Mouse (Mus musculus): ENCODE data around the gene Nmrk1.

The Nmrk1 gene

DNA sequence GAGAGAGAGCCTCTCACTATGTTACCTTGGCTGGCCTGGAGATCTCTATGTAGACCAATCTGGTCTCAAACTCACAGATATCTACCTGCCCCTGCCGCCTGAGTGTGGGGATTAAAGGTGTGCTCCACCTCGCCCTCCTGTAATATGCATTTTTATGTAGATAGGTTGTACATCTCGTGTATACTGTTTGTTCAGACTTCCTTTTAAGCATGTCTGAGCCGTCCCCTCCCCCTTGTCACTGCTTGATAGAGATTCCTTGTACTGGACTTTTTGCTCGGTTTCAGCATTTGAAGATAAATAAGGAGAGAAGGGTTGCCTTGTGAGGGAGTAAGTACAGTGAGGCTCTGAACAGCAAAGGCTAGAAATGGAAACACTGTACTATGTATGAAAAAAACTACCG lies 21.3 kb downstream of the Nmrk1 start:
- DNase-seq (ENCODE audit: low spot score in 2 of 2) = no peak

GRCm38 (mm10) chr19:18654330-18654729 lies 22.6 kb downstream of the Nmrk1 start:
- no peak for DNase-seq (ENCODE audit: low spot score in 2 of 2)

DNA sequence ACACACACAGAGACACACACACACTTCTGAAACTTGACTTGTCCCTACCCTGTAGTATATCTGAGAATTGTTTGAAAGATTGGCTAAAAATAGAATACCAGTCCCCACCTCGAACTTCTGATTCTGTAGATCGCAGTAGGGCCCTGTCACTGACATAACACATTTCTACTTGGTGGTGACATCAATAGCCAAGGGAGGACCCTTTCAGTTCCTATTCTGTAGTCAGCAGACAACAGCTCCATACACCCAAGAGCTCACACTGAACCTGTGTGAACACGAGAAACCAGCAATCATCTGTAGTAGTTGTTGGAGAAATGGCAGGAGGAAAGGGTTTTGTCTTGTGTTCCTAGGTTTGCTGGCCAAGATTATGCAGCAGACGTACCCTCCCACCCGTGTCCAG lies 23.2 kb downstream of the Nmrk1 start:
- DNase-seq (ENCODE audit: low spot score in 2 of 2) = no peak

DNA sequence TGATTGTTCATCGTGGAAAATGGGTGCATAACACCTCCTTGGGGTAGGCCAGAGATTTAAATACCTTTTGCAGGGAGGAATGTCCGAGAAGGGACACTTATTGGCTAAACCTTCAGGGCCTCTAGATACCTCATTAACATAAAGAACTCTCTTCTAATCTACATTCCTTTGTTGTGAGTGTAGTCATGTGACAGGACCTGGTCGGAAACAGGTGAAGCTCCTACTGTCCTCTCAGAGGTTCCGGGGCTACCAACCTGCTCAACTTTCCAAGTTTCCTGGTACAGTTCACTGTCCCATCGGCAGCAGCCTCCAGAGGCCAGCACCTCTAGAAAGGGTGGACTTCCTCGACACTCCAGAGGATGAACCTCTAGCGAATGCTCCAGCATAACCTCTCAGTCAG lies 24.2 kb downstream of the Nmrk1 start:
- no peak for DNase-seq (ENCODE audit: low spot score in 2 of 2)

- no peak for DNase-seq (ENCODE audit: low spot score in 2 of 2)
Observed at GRCm38 (mm10) chr19:18658473-18658872, 26.7 kb downstream of the Nmrk1 start.

DNA sequence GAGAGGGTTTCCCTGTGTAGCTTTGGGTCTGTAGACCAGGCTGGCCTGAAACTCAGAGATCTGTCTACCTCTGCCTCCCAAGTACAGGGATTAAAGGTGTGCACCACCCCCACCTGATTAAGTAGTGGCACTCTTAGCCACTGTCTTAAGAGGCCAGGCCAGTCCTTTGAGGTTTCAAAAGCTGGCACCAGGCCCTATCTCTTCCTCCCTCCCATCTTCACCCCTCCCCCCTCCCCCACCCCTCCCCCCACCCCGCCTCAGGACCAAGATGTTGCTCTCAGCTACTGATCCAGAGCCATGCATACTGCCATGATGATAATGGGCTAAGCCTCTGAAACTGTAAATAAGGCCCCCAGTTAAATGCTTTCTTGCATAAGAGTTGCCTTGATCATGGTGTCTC lies 27.6 kb downstream of the Nmrk1 start:
- no peak for DNase-seq (ENCODE audit: low spot score in 2 of 2)

DNA sequence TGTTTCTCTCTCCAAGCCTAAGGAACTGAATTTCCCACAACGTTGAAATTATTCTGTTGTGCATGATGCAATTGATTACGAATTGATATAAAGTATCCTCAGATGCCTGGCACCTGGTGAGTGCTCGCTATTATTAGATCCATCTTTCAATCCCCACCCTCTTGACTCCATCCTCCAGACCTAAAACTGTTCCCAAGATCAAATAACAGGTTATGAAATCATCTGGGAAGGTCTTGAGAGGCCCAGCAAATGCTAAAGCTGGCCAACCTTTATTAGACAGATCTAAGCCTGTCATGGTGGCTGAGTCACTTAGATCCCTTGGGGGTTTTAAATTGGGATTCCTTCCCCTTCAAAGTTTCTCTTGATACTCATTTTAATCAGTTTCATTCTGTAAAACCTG lies 28.7 kb downstream of the Nmrk1 start:
- no peak for DNase-seq (ENCODE audit: low spot score in 2 of 2)

DNA sequence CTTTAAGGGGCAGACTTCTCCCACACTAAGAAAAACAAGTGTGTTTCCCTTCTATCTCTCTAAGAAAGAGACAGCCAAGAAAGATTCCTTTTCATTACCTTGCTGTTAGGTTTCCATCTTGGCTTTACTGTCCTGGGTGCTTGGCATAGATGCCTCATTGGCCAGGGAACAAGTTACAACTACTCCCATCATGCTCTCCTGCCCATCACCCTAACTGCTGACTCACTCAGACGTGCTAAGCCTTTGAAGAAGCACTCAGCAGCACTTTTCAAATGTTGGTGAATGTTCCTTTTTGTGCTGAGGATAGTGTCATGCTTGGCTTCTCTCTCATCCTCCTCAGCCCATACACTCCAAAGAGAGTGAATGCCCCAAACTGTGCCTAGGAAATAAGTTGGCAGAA lies 29.9 kb downstream of the Nmrk1 start:
- no peak for DNase-seq (ENCODE audit: low spot score in 2 of 2)

- DNase-seq (ENCODE audit: low spot score in 2 of 2) = no peak
Observed at GRCm38 (mm10) chr19:18663904-18664303, 32.2 kb downstream of the Nmrk1 start.

- DNase-seq (ENCODE audit: low spot score in 2 of 2) = no peak
Observed at GRCm38 (mm10) chr19:18666966-18667365, 35.2 kb downstream of the Nmrk1 start.

DNA sequence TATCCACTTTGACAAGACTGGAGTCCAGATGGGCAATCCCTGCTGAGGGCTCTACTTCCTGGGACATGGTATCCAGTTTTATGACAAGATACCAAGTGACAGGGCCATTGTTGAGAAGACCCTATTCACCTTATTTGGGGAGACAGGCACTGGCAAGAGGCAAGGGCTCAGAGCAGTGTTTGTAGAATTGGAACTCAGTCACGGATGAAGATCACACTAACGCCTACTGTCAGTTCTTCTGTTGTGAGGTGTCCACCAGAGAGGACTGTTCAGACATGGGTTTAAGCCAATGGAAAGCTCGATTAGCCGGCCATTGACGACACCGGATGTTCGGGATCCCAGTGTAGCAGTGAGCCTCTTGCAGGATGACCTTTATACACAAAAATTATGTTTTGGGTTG lies 37.8 kb downstream of the Nmrk1 start:
- no peak for DNase-seq (ENCODE audit: low spot score in 2 of 2)

DNA sequence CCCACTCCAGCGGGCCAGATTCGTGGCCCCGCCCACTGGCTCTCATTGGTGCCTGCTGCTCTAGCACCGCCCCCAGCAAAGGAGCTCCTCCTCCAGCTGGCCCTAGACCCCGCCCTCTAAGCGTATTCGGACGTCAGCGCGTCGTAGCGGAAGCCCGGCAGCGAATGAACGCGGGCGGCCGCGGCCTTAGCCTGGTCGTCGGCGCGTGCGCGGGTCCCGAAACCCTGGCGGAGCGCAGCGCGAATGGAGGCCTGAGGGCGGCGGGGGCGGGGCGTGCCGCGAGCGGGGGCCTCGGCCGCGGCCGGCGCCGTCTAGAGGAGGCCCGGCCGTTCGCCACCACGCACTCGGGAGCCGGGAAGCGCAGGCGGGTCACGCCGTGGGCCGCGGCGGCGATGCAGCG lies 38.9 kb downstream of the Nmrk1 start, which contains the start of gene Carnmt1:
Carnmt1 (plus strand) TSS at position 157 of the 400 bp plus-strand sequence.
- peak; percentile 96 to 97 for DNase-seq (ENCODE audit: low spot score in 2 of 2)

- DNase-seq (ENCODE audit: low spot score in 2 of 2) = peak; percentile 43 to 45
Observed at GRCm38 (mm10) chr19:18671056-18671741, 39.4 kb downstream of the Nmrk1 start.

DNA sequence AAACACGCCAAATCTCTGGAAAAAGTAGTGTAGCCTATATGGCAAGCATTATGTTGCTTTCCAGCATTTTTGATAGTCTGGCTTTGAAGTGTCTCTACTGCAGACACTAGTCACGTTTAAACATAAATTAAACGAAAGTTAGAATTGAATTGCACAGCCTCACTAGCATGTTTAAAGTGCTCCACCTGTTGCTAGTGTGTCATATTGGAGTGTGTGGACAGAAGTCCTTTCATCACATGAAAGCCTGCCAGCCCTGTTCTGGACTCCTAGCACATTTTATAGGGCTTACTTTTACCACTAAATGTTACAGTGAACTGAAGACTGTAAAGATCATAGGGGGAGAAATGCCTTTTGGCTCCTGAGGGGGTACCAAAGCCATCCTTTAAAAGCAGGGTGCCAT lies 40.7 kb downstream of the Nmrk1 start:
- DNase-seq (ENCODE audit: low spot score in 2 of 2) = no peak

GRCm38 (mm10) chr19:18673116-18673515 lies 41.4 kb downstream of the Nmrk1 start:
- no peak for DNase-seq (ENCODE audit: low spot score in 2 of 2)

DNA sequence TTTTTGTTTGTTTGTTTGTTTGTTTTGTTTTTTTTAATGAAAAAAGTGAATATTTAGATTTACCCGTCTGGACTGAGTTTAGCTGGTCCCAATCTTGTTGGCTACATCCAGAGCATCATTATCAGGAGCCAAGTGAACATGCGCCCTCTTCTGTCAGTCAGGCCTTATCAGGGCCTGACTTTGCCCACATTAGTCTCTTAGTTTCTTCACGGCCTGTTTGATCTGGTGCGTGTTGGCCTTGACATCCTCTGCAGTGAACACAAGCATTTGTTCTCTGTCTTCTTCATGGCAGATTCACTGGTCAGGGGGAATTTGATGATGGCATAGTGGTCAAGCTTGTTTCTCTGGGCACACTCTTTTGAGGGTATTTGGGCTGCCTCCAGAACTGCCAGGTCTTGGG lies 50.4 kb downstream of the Nmrk1 start:
- DNase-seq (ENCODE audit: low spot score in 2 of 2) = no peak

DNA sequence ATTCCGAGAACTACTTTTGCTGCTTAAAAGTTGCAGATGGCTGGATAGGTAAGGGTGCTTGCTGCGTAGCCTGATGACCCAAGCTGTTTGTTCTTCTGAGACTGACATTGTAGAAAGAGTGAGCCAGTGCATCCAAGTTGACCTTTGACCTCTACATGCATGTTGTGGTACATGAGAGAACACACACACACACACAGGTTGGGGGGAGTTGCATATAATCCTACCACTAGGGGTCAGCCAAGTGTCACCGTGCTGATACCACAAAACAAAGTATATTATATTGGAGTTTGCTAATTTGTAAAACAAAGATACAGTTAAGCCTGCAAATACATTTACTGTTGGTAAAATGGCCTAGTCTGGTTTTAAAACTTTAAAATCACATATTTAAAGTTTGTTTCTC lies 55.8 kb downstream of the Nmrk1 start:
- DNase-seq (ENCODE audit: low spot score in 2 of 2) = peak; percentile 31 to 33

GRCm38 (mm10) chr19:18692176-18692575 lies 60.4 kb downstream of the Nmrk1 start:
- DNase-seq (ENCODE audit: low spot score in 2 of 2) = no peak

DNA sequence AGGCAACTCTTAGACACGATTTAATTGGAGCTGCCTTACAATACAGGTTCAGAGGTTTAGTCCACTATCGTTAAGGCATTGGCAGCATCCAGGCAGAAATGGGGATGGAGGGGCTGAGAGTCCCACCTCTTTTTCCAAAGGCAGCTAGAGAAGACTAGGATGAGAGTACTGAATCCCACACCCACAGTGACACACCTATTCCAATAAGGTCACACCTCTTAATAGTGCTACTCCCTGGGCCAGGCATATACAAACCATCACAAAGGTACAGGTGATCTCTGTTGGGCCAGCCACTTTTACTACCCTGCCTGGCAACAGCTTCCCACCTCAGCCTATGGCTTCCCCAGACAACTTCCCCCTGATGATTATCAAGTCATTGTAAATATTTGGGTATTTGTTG lies 61.0 kb downstream of the Nmrk1 start:
- no peak for DNase-seq (ENCODE audit: low spot score in 2 of 2)

GRCm38 (mm10) chr19:18695116-18695515 lies 63.4 kb downstream of the Nmrk1 start:
- DNase-seq (ENCODE audit: low spot score in 2 of 2) = no peak

DNA sequence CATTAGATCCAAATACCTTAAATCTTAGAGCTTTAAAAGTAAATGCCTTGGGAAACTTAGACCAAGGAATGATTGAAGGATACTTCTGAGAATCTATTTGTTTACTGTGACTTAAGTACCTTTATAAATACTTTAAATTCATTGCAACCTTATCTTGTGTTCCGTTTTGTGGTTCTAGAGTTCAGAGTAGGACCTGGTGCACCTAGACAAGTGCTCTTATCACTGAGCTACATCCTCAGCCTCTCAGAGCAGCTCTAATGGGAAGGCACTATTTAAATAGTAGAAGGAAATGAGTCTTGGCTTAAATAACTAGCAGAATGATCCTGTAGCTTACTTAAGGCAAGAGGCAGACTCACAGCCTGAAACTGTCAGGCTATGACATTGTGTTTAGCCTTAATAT lies 63.8 kb downstream of the Nmrk1 start:
- DNase-seq (ENCODE audit: low spot score in 2 of 2) = no peak

Data from right cerebral cortex, adult 2 months (tissue).